Mouse (Mus musculus) megakaryocyte, embryonic 14.5 days (primary cell): ENCODE measurements at regions not wholly inside any gene's neighbourhood (a gene's known extent, or its start where the extent isn't known, plus 50 kb on each side); places are given as distances from the start of the nearest gene placed in this dataset.

ENCODE experiments used
- FLI1 ChIP-seq: IDR thresholded peaks from 2 replicates; pipeline ENCODE4 v1.6.1; 2012; ENCODE audit warnings: low read length, inconsistent platforms, mixed read lengths
- GATA1 ChIP-seq: IDR thresholded peaks from 3 replicates; pipeline ENCODE4 v1.6.1; 2012; ENCODE audit warnings: mixed read lengths, low read length, inconsistent platforms, borderline replicate concordance

DNA sequence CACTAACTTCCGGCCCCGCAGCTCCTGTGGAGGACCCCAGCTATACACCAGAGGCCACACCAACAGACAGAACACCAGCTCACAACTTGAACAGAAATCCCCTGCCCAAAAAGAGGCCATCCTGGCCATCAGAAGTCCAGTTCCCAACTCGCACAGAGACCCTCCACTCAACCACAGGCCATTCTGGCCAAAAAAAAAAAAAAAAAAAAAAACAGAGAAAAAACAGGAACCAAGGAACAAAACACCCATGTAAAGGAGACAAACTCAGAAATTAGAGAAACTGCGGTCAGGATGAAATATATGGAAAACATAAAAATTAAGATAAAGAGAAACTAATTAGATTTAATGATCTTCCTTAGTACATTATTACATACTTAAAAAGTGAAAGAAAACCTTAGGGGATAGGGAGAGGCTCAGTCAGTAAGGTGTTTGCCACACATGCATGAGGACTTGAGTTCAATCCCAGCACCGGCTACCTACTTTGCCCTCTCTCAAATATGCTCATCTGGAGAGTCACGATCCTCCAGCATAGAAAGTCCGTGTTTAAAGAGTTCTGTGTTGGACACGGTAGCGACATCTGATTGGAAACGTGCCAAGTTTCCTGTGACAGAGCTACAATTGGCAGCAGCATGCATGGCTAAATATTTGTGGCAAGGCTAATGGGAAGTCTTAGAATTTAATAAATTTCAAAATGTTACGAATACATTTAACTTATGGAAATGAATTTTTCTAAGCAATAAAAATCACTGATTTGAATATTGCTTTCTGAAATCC is 51.9 kb upstream of the Pde7b start:
- TF ChIP-seq GATA1, result no peak
- TF ChIP-seq FLI1, result no peak
